Mouse (Mus musculus) heart, postnatal 4 days (tissue): ENCODE data around the gene Rflnb. TPM values are rescaled to one million over a fixed set of nuclear protein-coding genes. Genes with fewer than 3 reads are reported as not detected.

Experiments used
- DNase-seq: peaks from one replicate; pipeline ENCODE4 v3.0.0; 2021
- total RNA-seq, 2 experiments: library from RNA; stranded (reverse); gene quantifications; 2 replicates each; pipeline ENCODE4 v1.2.3; 2021

Gene Rflnb
- total RNA-seq, 2 experiments from 2014 or later, result 37.3 to 42.1 TPM

DNA sequence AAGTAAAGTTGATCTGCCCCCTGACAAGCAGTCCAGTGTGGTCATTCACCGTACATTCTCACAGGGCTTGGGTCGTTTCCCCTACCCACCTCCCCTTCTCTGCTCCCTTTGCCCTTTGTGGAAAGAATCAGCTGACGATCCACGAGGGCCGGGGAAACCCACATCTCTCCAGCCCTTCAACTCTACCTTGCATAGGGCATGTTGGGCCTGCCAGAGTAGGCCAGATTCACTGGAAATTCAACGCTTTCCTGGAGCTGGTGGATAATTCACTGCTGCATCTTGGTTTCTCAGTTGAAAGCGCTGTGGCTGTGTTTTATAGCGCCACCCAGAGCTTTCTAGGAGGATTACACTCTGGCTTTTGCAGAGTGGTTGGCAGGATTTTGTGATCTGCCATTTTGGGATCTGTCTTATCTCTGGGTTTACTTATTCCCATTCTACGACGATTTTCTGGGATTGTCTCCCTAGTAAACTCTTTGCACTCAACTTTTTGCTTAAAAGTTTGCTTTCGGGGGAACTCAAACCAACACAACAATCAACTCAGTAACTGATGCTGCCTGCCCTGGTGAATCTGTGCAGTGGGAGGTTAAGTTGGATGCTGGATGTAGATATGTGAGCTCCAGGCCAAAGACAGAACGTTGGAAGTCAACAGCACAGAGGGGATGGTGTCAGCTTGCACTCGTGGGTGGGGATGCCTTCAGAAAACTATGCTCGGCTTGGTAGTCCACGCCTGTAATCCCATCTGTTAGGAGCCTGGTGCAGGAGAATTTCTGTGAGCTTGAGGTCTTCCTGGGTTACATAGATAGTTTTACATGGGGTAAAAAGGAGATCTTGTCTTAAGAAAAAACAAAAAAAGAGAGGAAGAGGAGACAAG lies 36.4 kb downstream of the Rflnb start:
- DNase-seq, result no peak

DNA sequence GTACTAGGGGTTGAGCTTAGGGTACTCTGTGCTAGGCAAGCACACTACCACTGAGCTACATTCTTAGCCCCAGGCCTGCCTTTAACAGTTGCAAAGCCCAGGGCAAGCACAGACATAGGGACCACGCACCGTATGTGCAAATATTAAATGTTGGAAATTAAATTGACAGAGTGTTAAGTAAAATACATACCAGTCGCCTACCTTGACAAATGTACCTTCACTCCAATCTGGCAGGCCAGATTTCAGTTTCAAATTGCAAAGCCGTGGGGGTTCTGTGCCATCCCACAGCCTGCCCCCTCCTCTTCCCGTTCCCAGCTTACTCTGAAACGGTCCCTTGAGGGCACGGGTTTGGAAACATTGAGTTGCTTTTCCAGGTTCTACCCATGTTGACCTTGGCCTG lies 41.6 kb downstream of the Rflnb start:
- DNase-seq, result no peak

DNA sequence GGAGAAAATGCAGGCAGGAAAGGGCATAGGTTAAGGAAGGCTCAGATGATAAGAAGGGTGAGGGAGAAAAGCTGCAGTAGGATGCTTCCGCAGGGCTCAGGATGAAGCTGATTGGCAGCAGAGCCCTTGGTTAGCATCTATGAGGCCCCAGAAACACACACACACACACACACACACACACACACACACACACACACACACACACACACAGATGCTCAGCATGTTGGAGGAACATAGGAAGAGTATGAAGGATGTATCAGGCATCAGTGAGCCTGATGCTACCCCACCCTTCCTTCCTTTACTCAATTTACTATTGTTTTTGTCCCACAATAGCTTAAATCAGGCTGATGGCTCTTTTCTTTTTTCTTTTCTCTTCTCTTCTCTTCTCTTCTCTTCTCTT lies 43.0 kb downstream of the Rflnb start:
- no peak for DNase-seq

DNA sequence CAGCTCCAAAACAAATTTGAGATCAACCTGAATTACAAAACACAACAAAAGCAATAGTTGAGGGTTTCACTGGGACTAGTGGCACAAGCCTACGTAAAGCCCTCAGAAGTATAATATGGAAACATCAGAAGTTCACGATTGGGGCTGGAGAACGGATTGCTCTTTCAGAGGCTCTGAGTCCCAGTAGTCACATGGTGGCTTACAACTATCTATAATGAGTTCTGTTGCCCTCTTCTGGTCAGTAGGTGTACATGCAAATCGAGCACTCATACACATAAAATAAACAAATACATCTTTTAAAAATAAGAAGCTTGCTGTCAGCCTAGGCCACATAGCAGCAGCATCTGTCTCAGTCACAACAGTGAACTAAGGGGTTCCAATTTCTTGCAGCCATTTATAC lies 44.4 kb downstream of the Rflnb start:
- no peak for DNase-seq

DNA sequence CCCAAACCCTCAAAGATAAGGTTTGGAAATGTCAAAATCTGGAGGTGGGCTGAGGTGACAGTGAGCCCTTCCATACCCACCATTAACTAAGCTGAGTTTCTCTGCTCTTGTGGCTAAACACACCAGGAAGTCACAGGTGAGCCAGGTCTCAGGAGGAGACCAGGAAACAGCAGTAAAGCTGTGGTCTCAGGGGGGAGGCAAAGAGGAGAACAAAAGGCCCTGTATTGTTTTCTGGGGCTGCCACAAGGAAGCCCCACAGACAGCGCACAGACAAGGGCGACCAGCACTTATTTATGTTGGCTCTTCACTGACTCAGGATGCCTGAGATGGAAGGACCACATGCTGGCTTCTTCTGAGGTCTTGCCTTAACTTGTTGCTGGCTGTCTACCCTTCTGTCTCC lies 47.2 kb downstream of the Rflnb start:
- DNase-seq, result no peak

DNA sequence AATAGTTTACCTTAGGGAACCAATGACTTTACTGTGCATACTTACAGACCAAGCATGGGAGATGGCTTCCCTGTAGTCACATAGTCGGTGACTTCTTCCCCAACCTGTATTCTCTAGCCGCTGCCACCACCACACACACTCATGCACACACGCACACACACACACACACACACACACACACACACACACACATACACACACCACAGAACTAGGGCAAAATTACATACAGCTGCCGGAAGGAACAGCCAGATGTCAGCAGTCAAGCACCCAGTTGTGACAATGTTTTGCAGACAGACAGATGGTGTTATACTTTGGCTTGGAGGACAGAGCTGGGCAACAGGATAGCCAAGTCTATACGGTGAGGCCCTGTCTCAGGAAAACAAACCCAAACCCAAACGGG lies 49.5 kb downstream of the Rflnb start:
- DNase-seq, result no peak

DNA sequence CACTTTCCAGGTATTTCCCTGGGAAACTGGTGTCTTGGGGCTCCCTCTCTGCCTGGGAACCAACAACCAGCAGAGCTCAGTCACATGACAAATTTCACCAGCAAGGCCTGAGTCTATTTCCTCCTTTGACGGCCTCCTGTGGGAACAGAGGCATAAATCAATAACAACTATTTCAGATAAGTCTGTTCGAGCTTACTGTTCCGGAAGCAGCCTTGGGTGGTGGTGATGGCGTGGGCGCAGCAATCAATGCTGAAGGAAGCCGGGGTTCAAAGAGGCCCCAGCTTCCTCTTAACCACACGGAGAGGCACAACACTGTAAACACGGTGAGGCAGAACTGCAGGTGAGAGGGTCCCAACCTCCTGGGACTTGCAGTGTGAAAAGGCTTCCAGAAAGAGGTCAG lies 50.8 kb downstream of the Rflnb start:
- DNase-seq, result no peak

DNA sequence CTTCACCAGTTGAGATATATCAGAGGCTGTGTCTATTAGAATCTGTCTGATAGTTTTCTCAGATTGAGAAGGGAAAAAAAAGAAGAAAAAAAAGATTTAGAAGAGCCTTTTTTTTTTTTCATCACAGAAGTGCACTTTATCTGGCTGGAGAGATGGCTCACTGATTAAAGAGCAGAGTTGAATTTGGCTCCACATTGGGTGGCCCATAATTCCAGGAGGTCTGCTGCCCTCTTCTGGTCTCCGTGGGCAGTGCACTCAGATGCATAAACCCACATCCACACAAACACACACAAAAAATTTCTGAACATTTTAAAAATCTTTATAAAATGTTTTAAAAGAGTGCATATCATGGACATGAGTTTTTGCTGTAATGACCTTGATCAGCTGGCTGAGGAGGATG lies 53.6 kb downstream of the Rflnb start:
- no peak for DNase-seq

DNA sequence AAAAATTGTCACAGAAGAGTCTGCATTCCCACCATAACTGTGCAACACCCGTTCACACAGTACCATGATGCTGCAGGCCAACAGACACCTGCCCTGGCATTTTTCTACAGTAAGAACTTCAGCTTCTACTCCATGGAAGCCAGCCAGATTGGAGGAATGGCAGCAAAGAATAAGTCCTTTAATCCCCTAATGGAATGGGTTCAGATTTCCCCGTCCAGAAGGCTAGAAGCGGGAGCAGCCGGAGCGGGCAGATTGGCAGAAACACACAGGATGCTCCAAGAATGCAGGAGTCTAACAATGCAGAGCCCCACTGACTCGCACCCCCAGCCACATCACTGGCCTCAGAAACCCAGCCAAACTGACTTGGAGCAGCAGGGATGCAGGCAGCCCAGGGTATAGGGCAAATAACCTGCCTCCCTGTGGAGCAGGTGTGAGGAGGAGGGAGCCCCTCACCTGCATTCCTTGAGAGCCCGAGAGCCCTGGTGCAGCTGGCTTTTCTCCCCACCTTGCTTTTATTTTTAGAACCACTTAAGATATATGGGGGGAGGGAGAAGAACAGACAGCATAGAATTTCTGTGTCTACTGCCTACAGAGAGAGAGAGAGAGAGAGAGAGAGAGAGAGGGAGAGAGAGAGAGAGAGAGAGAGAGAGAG lies 54.5 kb downstream of the Rflnb start:
- DNase-seq, result no peak

DNA sequence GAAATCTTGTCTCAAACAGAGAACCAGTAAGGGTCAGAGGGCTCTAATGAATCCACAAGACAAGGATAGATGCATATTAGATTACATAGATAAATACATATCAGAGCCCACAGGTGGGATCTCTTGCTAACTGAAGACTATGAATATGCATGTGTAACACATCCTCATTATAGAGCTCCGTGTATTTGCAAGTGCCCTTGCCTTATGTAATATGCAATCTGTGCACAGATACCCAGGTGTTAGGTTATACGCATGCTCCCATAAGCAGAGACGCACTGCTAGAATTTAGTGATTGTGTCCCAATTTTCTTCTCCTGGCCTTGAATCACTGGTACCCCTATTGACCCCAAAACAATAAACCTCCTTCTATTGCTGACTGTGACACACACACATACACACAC lies 55.4 kb downstream of the Rflnb start:
- DNase-seq, result no peak

DNA sequence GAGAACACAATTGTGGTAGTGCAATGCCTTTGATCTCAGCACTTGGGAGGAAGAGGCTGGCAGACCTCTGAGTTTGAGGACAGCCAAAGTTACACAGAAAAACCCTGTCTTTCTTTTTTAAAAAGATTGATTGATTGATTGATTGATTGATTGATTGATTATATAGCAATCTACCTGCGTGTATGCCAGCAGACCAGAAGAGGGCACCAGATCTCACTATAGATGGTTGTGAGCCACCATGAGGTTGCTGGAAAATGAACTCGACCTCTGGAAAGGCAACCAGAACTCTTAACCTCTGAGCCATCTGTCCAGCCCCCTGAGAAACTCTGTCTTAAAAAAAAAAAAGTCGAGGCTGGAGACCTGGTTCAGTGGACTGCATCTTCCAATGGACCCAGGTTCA lies 57.0 kb downstream of the Rflnb start:
- DNase-seq, result no peak

Other genes with a start within 250 kb of the Rflnb start
- under 1 TPM; 0.33 to 0.47 TPM for gene Doc2b, start 231.7 kb downstream of the Rflnb start, total RNA-seq
- gene Rph3al, start 89.4 kb downstream of the Rflnb start, total RNA-seq, result 10 to 100 TPM; 26.2 to 26.7 TPM
- not detected for gene 1700016K19Rik, start 27.9 kb downstream of the Rflnb start, total RNA-seq
- gene Vps53, start 151.9 kb upstream of the Rflnb start, total RNA-seq, result 10 to 100 TPM; 30.8 to 31.4 TPM
- 10 to 100 TPM in 1 of 2 experiments, 1 to 10 TPM in 1; 9.0 to 10.6 TPM for gene Fam57a, start 151.9 kb upstream of the Rflnb start, total RNA-seq
- under 1 TPM in 1 of 2 experiments, not detected in 1; 0.50 TPM for gene Dbil5, start 189.8 kb upstream of the Rflnb start, total RNA-seq
- gene Gemin4, start 189.9 kb upstream of the Rflnb start, total RNA-seq, result 1 to 10 TPM; 5.3 to 6.6 TPM
- 10 to 100 TPM; 17.8 to 18.4 TPM for gene Mrm3, start 215.9 kb upstream of the Rflnb start, total RNA-seq
- gene Glod4, start 215.9 kb upstream of the Rflnb start, total RNA-seq, result 10 to 100 TPM; 54.1 to 57.5 TPM